ENCODE assay signal across 9 mouse cellular contexts in the genomic region with DNA sequence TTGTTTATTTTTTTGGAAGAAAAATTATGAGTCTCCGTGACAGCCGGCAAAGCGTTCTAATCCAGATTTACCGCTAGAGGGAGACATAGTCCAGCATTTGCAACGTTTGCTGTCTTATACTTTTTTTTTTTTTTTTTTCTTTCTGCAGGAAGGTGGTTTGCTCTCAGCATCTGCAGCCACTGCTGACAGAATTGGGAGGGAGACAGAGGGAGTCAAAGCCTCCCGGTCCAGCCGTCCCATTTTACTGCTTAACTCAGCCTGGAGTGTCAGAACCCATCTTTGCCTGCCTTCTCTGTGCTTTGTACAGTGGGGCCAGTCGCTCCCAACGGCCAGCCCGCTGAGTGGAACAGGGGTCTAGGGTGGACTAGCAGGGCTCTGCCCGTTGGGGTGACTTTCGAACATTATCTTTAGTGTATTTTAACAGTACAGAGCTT. TPM values are rescaled to one million over a fixed set of nuclear protein-coding genes. Genes with fewer than 3 reads are reported as not detected.
A peak's percentile ranks its signal among the peaks of the same experiment; 100 is the strongest.
DNase-seq lines count a peak whose midpoint lies in the region; ATAC-seq and TF ChIP-seq lines count a peak whose summit lies in the region.
"Had no signal": no experiment of that assay in that cellular context is flagged by ENCODE, and none has a peak within 500 bp of the region (broad histone marks: within the 10 kb centered on the region; RNA-seq: fewer than 3 reads in every experiment).

Gene Fam19a2 (plus strand): TSS at position 121 of the 434 bp plus-strand sequence.

- H3K36me3 ChIP-seq in embryonic facial prominence, embryonic 10.5 days (replicated peaks) = no peaks in the 10 kb centered on the region
- H3K36me3 ChIP-seq in heart, embryonic 11.5 days (ENCODE audit: control insufficient read depth, insufficient read depth, low read length) = no peaks in the 10 kb centered on the region
- H3K36me3 ChIP-seq in kidney, embryonic 15.5 days = no peaks in the 10 kb centered on the region
- H3K36me3 ChIP-seq in liver, embryonic 12.5 days = no peaks in the 10 kb centered on the region
- H3K36me3 ChIP-seq in thymus, adult 2 months (ENCODE audit: control insufficient read depth, insufficient read depth, low read length) = no peaks in the 10 kb centered on the region

- no peak for ATAC-seq in heart, embryonic 11.5 days (replicated peaks; ENCODE audit: insufficient number of reproducible peaks, low FRiP score, low TSS enrichment)
- peak; percentile 50; the same call in 1 of the 2 replicates for ATAC-seq in kidney, embryonic 15.5 days (replicated peaks; ENCODE audit: low FRiP score)
- no peak for ATAC-seq in liver, embryonic 12.5 days

- peak within 1 kb of the TSS; percentile 68 for H3K4me3 ChIP-seq in embryonic facial prominence, embryonic 10.5 days
- peak within 1 kb of the TSS; percentile 59 for H3K4me3 ChIP-seq in heart, embryonic 11.5 days (ENCODE audit: low read depth, low read length)
- peak within 1 kb of the TSS; percentile 61 for H3K4me3 ChIP-seq in kidney, embryonic 15.5 days (replicated peaks)
- peak within 1 kb of the TSS; percentile 45 for H3K4me3 ChIP-seq in liver, embryonic 12.5 days
- H3K4me3 ChIP-seq in thymus, adult 2 months (ENCODE audit: control insufficient read depth, insufficient read depth, low read length) = no peak within 1 kb of the TSS

- peaks cover 23% of the 10 kb centered on the region for H3K4me1 ChIP-seq in embryonic facial prominence, embryonic 10.5 days
- H3K4me1 ChIP-seq in heart, embryonic 11.5 days (ENCODE audit: control insufficient read depth, insufficient read depth, low read length) = 0 out of 2 replicates have a peak, but pooled peaks cover 3% of the 10 kb centered on the region
- H3K4me1 ChIP-seq in kidney, embryonic 15.5 days = peaks cover 18% of the 10 kb centered on the region
- H3K4me1 ChIP-seq in liver, embryonic 12.5 days = no peaks in the 10 kb centered on the region
- H3K4me1 ChIP-seq in thymus, adult 2 months (replicated peaks; ENCODE audit: control insufficient read depth, insufficient read depth, low read length) = no peaks in the 10 kb centered on the region

- TF ChIP-seq POLR2A in thymus, adult 2 months (IDR thresholded peaks at IDR 0.05; ENCODE audit: control insufficient read depth, extremely low read depth, insufficient read depth, low read length, poor library complexity) = no peak

- TF ChIP-seq CTCF in thymus, adult 2 months (IDR thresholded peaks at IDR 0.05; ENCODE audit: borderline replicate concordance, control insufficient read depth, extremely low read depth, insufficient read depth, low read length, poor library complexity) = no peak

- peak within 1 kb of the TSS; percentile 69 for H3K27ac ChIP-seq in embryonic facial prominence, embryonic 10.5 days (replicated peaks)
- H3K27ac ChIP-seq in heart, embryonic 11.5 days (ENCODE audit: low read depth, low read length) = no peak within 1 kb of the TSS
- no peak within 1 kb of the TSS for H3K27ac ChIP-seq in kidney, embryonic 15.5 days
- no peak within 1 kb of the TSS for H3K27ac ChIP-seq in liver, embryonic 12.5 days
- no peak within 1 kb of the TSS for H3K27ac ChIP-seq in thymus, adult 2 months (ENCODE audit: control insufficient read depth, insufficient read depth, low read length)
- H3K27ac ChIP-seq: macrophage had no signal

- 1% methylated on average over 12 of the region's 12 CpGs for WGBS in embryonic facial prominence, embryonic 10.5 days
- WGBS in heart, embryonic 11.5 days (ENCODE audit: insufficient replicate concordance) = under 1% methylated on average over 12 of the region's 12 CpGs
- under 1% methylated on average over 12 of the region's 12 CpGs for WGBS in kidney, embryonic 15.5 days
- 3% methylated on average over 12 of the region's 12 CpGs for WGBS in liver, embryonic 12.5 days (ENCODE audit: insufficient replicate concordance)
- WGBS in thymus, adult 2 months = 2% methylated on average over 12 of the region's 12 CpGs

- no peaks in the 10 kb centered on the region for H3K9me3 ChIP-seq in embryonic facial prominence, embryonic 10.5 days
- H3K9me3 ChIP-seq in heart, embryonic 11.5 days (replicated peaks; ENCODE audit: control insufficient read depth, low read length) = no peaks in the 10 kb centered on the region
- no peaks in the 10 kb centered on the region for H3K9me3 ChIP-seq in kidney, embryonic 15.5 days (replicated peaks)
- H3K9me3 ChIP-seq in liver, embryonic 12.5 days (replicated peaks) = no peaks in the 10 kb centered on the region

- H3K4me2 ChIP-seq in heart, embryonic 11.5 days = peak within 1 kb of the TSS; percentile 99
- peak within 1 kb of the TSS; percentile 92 for H3K4me2 ChIP-seq in kidney, embryonic 15.5 days
- H3K4me2 ChIP-seq in liver, embryonic 12.5 days = peak within 1 kb of the TSS; percentile 67

- peaks cover 36% of the 10 kb centered on the region for H3K27me3 ChIP-seq in embryonic facial prominence, embryonic 10.5 days (replicated peaks; ENCODE audit: low read depth, poor library complexity, severe bottlenecking)
- peaks cover 23% of the 10 kb centered on the region for H3K27me3 ChIP-seq in heart, embryonic 11.5 days (ENCODE audit: control insufficient read depth, insufficient read depth, low read length)
- H3K27me3 ChIP-seq in kidney, embryonic 15.5 days = peaks cover 37% of the 10 kb centered on the region
- peaks cover 53% of the 10 kb centered on the region for H3K27me3 ChIP-seq in liver, embryonic 12.5 days (replicated peaks)
- H3K27me3 ChIP-seq in thymus, adult 2 months (ENCODE audit: control insufficient read depth, insufficient read depth, low read length) = peaks cover 16% of the 10 kb centered on the region; the same call in 1 of the 2 replicates

- H3K9ac ChIP-seq in heart, embryonic 11.5 days (ENCODE audit: low read depth, low read length) = peak within 1 kb of the TSS; percentile 28; the same call in 1 of the 2 replicates
- peak within 1 kb of the TSS; percentile 50 for H3K9ac ChIP-seq in kidney, embryonic 15.5 days
- H3K9ac ChIP-seq in liver, embryonic 12.5 days = no peak within 1 kb of the TSS

- DNase-seq in B cell, adult 2 months = peak; percentile 55 to 56
- peak; percentile 1 for DNase-seq in adrenal gland, adult 8-10 months
- peak; percentile 67 for DNase-seq in embryonic facial prominence, embryonic 10.5 days (ENCODE audit: low spot score)
- DNase-seq in neural tube, embryonic 10.5 days (ENCODE audit: extremely low spot score, low spot score) = peak; percentile 72
- DNase-seq in thymus, adult 2 months = peak; percentile 32

RNA-seq across cellular contexts. Expression of gene Fam19a2, which starts in this region (rescaled TPM):
- 1 to 10 TPM; 1.3 to 2.2 (median 1.9) TPM for total RNA-seq in adrenal gland, adult 8-10 months (2022)
- polyA plus RNA-seq in embryonic facial prominence, embryonic 10.5 days (2016; fragmentation: Nextera tagmentation; extraction: Ambion mirVana) = 2.5 and 5.1 TPM in 2 replicates
- 0.14 and 1.2 TPM in 2 replicates for polyA plus RNA-seq in heart, embryonic 11.5 days (2014; fragmentation: Nextera tagmentation; extraction: Ambion mirVana)
- 4.4 and 4.5 TPM in 2 replicates for polyA plus RNA-seq in kidney, embryonic 15.5 days (2015; fragmentation: Nextera tagmentation; extraction: Ambion mirVana)
- polyA plus RNA-seq in liver, embryonic 12.5 days (2016; fragmentation: Nextera tagmentation; extraction: Ambion mirVana) = 0.57 and 0.68 TPM in 2 replicates
- 0.31 and 0.51 TPM in 2 replicates for polyA plus RNA-seq in thymus, adult 2 months (2012; rRNA removed)
- polyA plus RNA-seq: macrophage had no signal

Comparison
In these comparisons a context has a peak if more than half of its experiments do, and no peak if none do; other contexts are left out.
1. Peak in DNase-seq in thymus, adult 2 months; RNA of the gene not detected or under 1 TPM.
2. DNase-seq: peak in every context shown above with its lines; median percentile 72 in neural tube, embryonic 10.5 days; 67 in embryonic facial prominence, embryonic 10.5 days; 56 in B cell, adult 2 months; 32 in thymus, adult 2 months; 1 in adrenal gland, adult 8-10 months.